Mouse (Mus musculus): Measurements from ENCODE around the gene Oosp2. TPM values are rescaled to one million over a fixed set of nuclear protein-coding genes. Genes with fewer than 3 reads are reported as not detected.

Oosp2 gene
- total RNA-seq, 2 experiments from 2014 or later, result not detected

GRCm38 (mm10) chr19:11611541-11611945, 48.8 kb downstream of the Oosp2 start:
- intact Hi-C loops (cut with DNase I), result loop anchor here (2.0 kb wide), 1 partner anchor 155 kb away; no protein-coding TSS in a partner anchor
- peak in 1 of 2 experiments; percentile 14 for DNase-seq

DNA sequence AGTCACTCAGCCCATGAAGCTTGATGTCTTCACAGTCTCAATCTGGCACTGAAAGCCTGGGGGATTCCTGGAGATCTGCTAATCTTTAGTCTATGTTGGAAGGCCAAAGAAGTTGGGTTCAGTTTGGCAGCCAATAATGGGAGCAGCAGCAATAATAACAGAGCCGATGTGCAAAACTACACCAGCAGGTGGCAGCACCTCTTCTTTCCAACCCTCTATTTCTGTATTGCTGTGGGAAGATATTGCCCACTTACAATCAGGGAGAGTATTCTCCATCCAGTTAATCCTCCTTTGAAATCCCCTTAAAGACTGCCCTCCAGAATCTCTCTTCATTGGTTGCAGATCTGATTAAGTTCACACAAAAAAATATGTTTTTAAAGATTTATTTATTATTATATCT, 52.2 kb downstream of the Oosp2 start:
- intact Hi-C loops (cut with DNase I), result no loop called here
- peak; percentile 23 to 45 for DNase-seq

- intact Hi-C loops (cut with DNase I), result loop anchor here (5.0 kb wide), 1 partner anchor 242 kb away; no protein-coding TSS in a partner anchor
- DNase-seq, result no peak
Observed at GRCm38 (mm10) chr19:11604603-11605002, 55.8 kb downstream of the Oosp2 start, which contains the start of gene Ms4a6d. TSS of gene Ms4a6d (minus strand) at chr19:11604849.

GRCm38 (mm10) chr19:11602026-11602425, 58.3 kb downstream of the Oosp2 start:
- peak; percentile 10 to 38 for DNase-seq
- intact Hi-C loops (cut with DNase I), result loop anchor here (5.0 kb wide), 1 partner anchor 240 kb away; no protein-coding TSS in a partner anchor

DNA sequence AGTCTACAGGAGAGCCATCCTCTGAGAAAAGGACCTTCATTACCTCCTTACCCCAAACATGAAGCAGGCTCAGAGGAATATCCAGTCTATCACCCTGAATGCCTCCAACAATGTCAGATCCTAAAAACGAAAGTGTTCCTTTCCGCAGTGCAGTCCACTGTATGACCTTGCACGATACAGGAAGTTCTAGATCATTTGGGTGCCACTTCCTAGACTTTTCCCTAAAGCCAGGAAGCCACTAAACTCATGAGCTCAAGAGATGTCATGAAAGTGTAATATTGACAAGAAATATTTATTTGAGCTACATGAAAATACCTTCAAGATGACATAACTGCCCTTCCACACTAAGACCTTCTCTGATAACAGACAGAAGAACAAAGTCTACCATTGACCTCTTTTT, 59.0 kb downstream of the Oosp2 start:
- DNase-seq, result no peak
- intact Hi-C loops (cut with DNase I), result loop anchor here (5.0 kb wide), 1 partner anchor 239 kb away; no protein-coding TSS in a partner anchor

Other genes with a start within 250 kb of the Oosp2 start
- gene Ms4a4b, start 217.0 kb downstream of the Oosp2 start, total RNA-seq (2021), result 1 to 10 TPM in 1 of 2 experiments, under 1 TPM in 1; 0.41 to 1.2 TPM
- gene Ms4a6c, start 191.2 kb downstream of the Oosp2 start, total RNA-seq (2021), result 10 to 100 TPM in 1 of 2 experiments, 1 to 10 TPM in 1; 8.3 to 11.2 TPM
- gene Gm8369, start 174.6 kb downstream of the Oosp2 start, total RNA-seq (2021), result under 1 TPM in 1 of 2 experiments, not detected in 1; 0.22 TPM
- 1 to 10 TPM; 5.9 to 7.1 TPM for gene Ms4a6b, start 144.0 kb downstream of the Oosp2 start, total RNA-seq (2021)
- 1 to 10 TPM; 4.0 to 6.4 TPM for gene Ms4a4d, start 123.8 kb downstream of the Oosp2 start, total RNA-seq (2021)
- 1 to 10 TPM; 3.6 to 5.0 TPM for gene Ms4a6d, start 55.7 kb downstream of the Oosp2 start, total RNA-seq (2021)
- gene Ms4a2, start 36.8 kb downstream of the Oosp2 start, total RNA-seq (2021), result not detected
- not detected for gene Ms4a3, start 19.7 kb downstream of the Oosp2 start, total RNA-seq (2021)
- not detected for gene Oosp1, start 30.6 kb upstream of the Oosp2 start, total RNA-seq (2021)
- gene Oosp3, start 36.5 kb upstream of the Oosp2 start, total RNA-seq (2021), result not detected
- not detected for gene Gif, start 87.0 kb upstream of the Oosp2 start, total RNA-seq (2021)
- 100 to 1,000 TPM in 1 of 2 experiments, 10 to 100 TPM in 1; 90.2 to 101 TPM for gene Mrpl16, start 109.8 kb upstream of the Oosp2 start, total RNA-seq (2021)
- 1 to 10 TPM; 7.7 to 8.4 TPM for gene Stx3, start 158.8 kb upstream of the Oosp2 start, total RNA-seq (2021)
- not detected for gene Olfr1417, start 178.7 kb upstream of the Oosp2 start, total RNA-seq (2021)
- gene Olfr1418, start 200.5 kb upstream of the Oosp2 start, total RNA-seq (2021), result not detected
- gene Olfr1419, start 214.5 kb upstream of the Oosp2 start, total RNA-seq (2021), result not detected
- not detected for gene Olfr1420, start 226.0 kb upstream of the Oosp2 start, total RNA-seq (2021)

All from heart, postnatal 14 days (tissue).